Mouse (Mus musculus): ENCODE results near the gene Gna13. TPM values are rescaled to one million over a fixed set of nuclear protein-coding genes. Genes with fewer than 3 reads are reported as not detected.
"Not testable (repeated sequence)": the region's sequence is repeated elsewhere in the genome, so short reads cannot be mapped to it uniquely, and the experiment has no call there.

Gene Gna13
- polyA plus RNA-seq, 1 experiment from 2014 or later, result 23.0 TPM

GRCm38 (mm10) chr11:109330706-109331393, 31.8 kb upstream of the Gna13 start:
- Histone ChIP-seq H3K4me3 (ENCODE audit: low read depth, low read length) (no peak overlapping the region), H3K9me3 (ENCODE audit: control insufficient read depth, low read length) (no peaks in the 10 kb centered on the region), H3K27ac (ENCODE audit: low read depth, low read length) (no peak overlapping the region), H3K27me3 (ENCODE audit: control insufficient read depth, insufficient read depth, low read length) (no peaks in the 10 kb centered on the region), H3K4me2 (ENCODE audit: low read depth, low read length) (peak overlapping the region; percentile 32), H3K4me1 (ENCODE audit: control insufficient read depth, insufficient read depth, low read length) (peaks cover 10% of the 10 kb centered on the region; the same call in 1 of the 2 replicates), H3K9ac (replicated peaks; ENCODE audit: low read depth, low read length) (no peak overlapping the region), H3K36me3 (ENCODE audit: control insufficient read depth, insufficient read depth, low read length) (no peaks in the 10 kb centered on the region)
- peak; percentile 39; the same call in 1 of the 2 replicates for ATAC-seq (ENCODE audit: low read depth)
- WGBS, result 39% methylated on average over 17 of the region's 17 CpGs

GRCm38 (mm10) chr11:109331424-109331824, 31.2 kb upstream of the Gna13 start:
- ATAC-seq (ENCODE audit: low read depth), result peak; percentile 92
- no peak overlapping the region for H3K9ac ChIP-seq (replicated peaks; ENCODE audit: low read depth, low read length)
- WGBS, result 8% methylated on average over 6 of the region's 6 CpGs

GRCm38 (mm10) chr11:109332722-109333121, 29.9 kb upstream of the Gna13 start:
- Histone ChIP-seq H3K36me3 (ENCODE audit: control insufficient read depth, insufficient read depth, low read length) (no peaks in the 10 kb centered on the region), H3K9me3 (ENCODE audit: control insufficient read depth, low read length) (no peaks in the 10 kb centered on the region), H3K27me3 (ENCODE audit: control insufficient read depth, insufficient read depth, low read length) (no peaks in the 10 kb centered on the region), H3K27ac (ENCODE audit: low read depth, low read length) (no peak overlapping the region), H3K4me3 (ENCODE audit: low read depth, low read length) (no peak overlapping the region), H3K9ac (replicated peaks; ENCODE audit: low read depth, low read length) (no peak overlapping the region), H3K4me2 (ENCODE audit: low read depth, low read length) (no peak overlapping the region), H3K4me1 (ENCODE audit: control insufficient read depth, insufficient read depth, low read length) (peaks cover 7% of the 10 kb centered on the region; the same call in 1 of the 2 replicates)
- 78% methylated on average over 6 of the region's 6 CpGs for WGBS
- no peak for ATAC-seq (ENCODE audit: low read depth)

More at GRCm38 (mm10) chr11:109331424-109331824, 31.2 kb upstream of the Gna13 start:
- peaks cover 10% of the 10 kb centered on the region; the same call in 1 of the 2 replicates for H3K4me1 ChIP-seq (ENCODE audit: control insufficient read depth, insufficient read depth, low read length)
- no peak overlapping the region for H3K4me3 ChIP-seq (ENCODE audit: low read depth, low read length)
- no peaks in the 10 kb centered on the region for H3K9me3 ChIP-seq (ENCODE audit: control insufficient read depth, low read length)
- H3K27me3 ChIP-seq (ENCODE audit: control insufficient read depth, insufficient read depth, low read length), result no peaks in the 10 kb centered on the region
- H3K36me3 ChIP-seq (ENCODE audit: control insufficient read depth, insufficient read depth, low read length), result no peaks in the 10 kb centered on the region
- H3K27ac ChIP-seq (ENCODE audit: low read depth, low read length), result no peak overlapping the region
- H3K4me2 ChIP-seq (ENCODE audit: low read depth, low read length), result peak overlapping the region; percentile 32

GRCm38 (mm10) chr11:109334773-109335172, 27.9 kb upstream of the Gna13 start:
- no peaks in the 10 kb centered on the region for H3K27me3 ChIP-seq (ENCODE audit: control insufficient read depth, insufficient read depth, low read length)
- H3K9me3 ChIP-seq (ENCODE audit: control insufficient read depth, low read length), result no peaks in the 10 kb centered on the region
- no peak overlapping the region for H3K4me3 ChIP-seq (ENCODE audit: low read depth, low read length)
- H3K9ac ChIP-seq (replicated peaks; ENCODE audit: low read depth, low read length), result no peak overlapping the region
- no peak for ATAC-seq (ENCODE audit: low read depth)
- no peak overlapping the region for H3K27ac ChIP-seq (ENCODE audit: low read depth, low read length)
- no peak overlapping the region for H3K4me2 ChIP-seq (ENCODE audit: low read depth, low read length)
- 94% methylated on average over 4 of the region's 4 CpGs for WGBS
- H3K36me3 ChIP-seq (ENCODE audit: control insufficient read depth, insufficient read depth, low read length), result no peaks in the 10 kb centered on the region
- H3K4me1 ChIP-seq (ENCODE audit: control insufficient read depth, insufficient read depth, low read length), result no peaks in the 10 kb centered on the region

GRCm38 (mm10) chr11:109335890-109336289, 26.7 kb upstream of the Gna13 start:
- H3K4me2 ChIP-seq (ENCODE audit: low read depth, low read length), result no peak overlapping the region
- H3K27me3 ChIP-seq (ENCODE audit: control insufficient read depth, insufficient read depth, low read length), result no peaks in the 10 kb centered on the region
- H3K9me3 ChIP-seq (ENCODE audit: control insufficient read depth, low read length), result no peaks in the 10 kb centered on the region
- H3K27ac ChIP-seq (ENCODE audit: low read depth, low read length), result no peak overlapping the region
- WGBS, result 65% methylated on average over 6 of the region's 6 CpGs
- no peak for ATAC-seq (ENCODE audit: low read depth)
- no peaks in the 10 kb centered on the region for H3K36me3 ChIP-seq (ENCODE audit: control insufficient read depth, insufficient read depth, low read length)
- H3K4me1 ChIP-seq (ENCODE audit: control insufficient read depth, insufficient read depth, low read length), result no peaks in the 10 kb centered on the region
- H3K9ac ChIP-seq (replicated peaks; ENCODE audit: low read depth, low read length), result no peak overlapping the region
- H3K4me3 ChIP-seq (ENCODE audit: low read depth, low read length), result no peak overlapping the region

- H3K4me3 ChIP-seq (ENCODE audit: low read depth, low read length), result no peak overlapping the region
- H3K36me3 ChIP-seq (ENCODE audit: control insufficient read depth, insufficient read depth, low read length), result no peaks in the 10 kb centered on the region
- H3K4me1 ChIP-seq (ENCODE audit: control insufficient read depth, insufficient read depth, low read length), result no peaks in the 10 kb centered on the region
- no peak overlapping the region for H3K27ac ChIP-seq (ENCODE audit: low read depth, low read length)
- H3K9me3 ChIP-seq (ENCODE audit: control insufficient read depth, low read length), result no peaks in the 10 kb centered on the region
- WGBS, result 93% methylated on average over 8 of the region's 8 CpGs
- no peak overlapping the region for H3K4me2 ChIP-seq (ENCODE audit: low read depth, low read length)
- no peak overlapping the region for H3K9ac ChIP-seq (replicated peaks; ENCODE audit: low read depth, low read length)
- ATAC-seq (ENCODE audit: low read depth), result no peak
- no peaks in the 10 kb centered on the region for H3K27me3 ChIP-seq (ENCODE audit: control insufficient read depth, insufficient read depth, low read length)
Measured at GRCm38 (mm10) chr11:109339155-109339938, 23.3 kb upstream of the Gna13 start.

GRCm38 (mm10) chr11:109340541-109340940, 22.1 kb upstream of the Gna13 start:
- 76% methylated on average over 5 of the region's 5 CpGs for WGBS
- H3K36me3 ChIP-seq (ENCODE audit: control insufficient read depth, insufficient read depth, low read length), result no peaks in the 10 kb centered on the region

GRCm38 (mm10) chr11:109342666-109343065, 20.0 kb upstream of the Gna13 start:
- H3K4me3 ChIP-seq (ENCODE audit: low read depth, low read length); H3K36me3 ChIP-seq (ENCODE audit: control insufficient read depth, insufficient read depth, low read length); H3K9me3 ChIP-seq (ENCODE audit: control insufficient read depth, low read length); H3K27ac ChIP-seq (ENCODE audit: low read depth, low read length); H3K4me1 ChIP-seq (ENCODE audit: control insufficient read depth, insufficient read depth, low read length); ATAC-seq (ENCODE audit: low read depth); H3K4me2 ChIP-seq (ENCODE audit: low read depth, low read length); H3K9ac ChIP-seq (replicated peaks; ENCODE audit: low read depth, low read length); H3K27me3 ChIP-seq (ENCODE audit: control insufficient read depth, insufficient read depth, low read length): not testable (repeated sequence)
- WGBS, result 90% methylated on average over 4 of the region's 4 CpGs

More at GRCm38 (mm10) chr11:109340541-109340940, 22.1 kb upstream of the Gna13 start:
- Histone ChIP-seq H3K9me3 (ENCODE audit: control insufficient read depth, low read length) (no peaks in the 10 kb centered on the region), H3K4me3 (ENCODE audit: low read depth, low read length) (no peak overlapping the region), H3K4me1 (ENCODE audit: control insufficient read depth, insufficient read depth, low read length) (no peaks in the 10 kb centered on the region), H3K27ac (ENCODE audit: low read depth, low read length) (no peak overlapping the region), H3K27me3 (ENCODE audit: control insufficient read depth, insufficient read depth, low read length) (no peaks in the 10 kb centered on the region), H3K9ac (replicated peaks; ENCODE audit: low read depth, low read length) (no peak overlapping the region), H3K4me2 (ENCODE audit: low read depth, low read length) (no peak overlapping the region)
- ATAC-seq (ENCODE audit: low read depth), result no peak

- H3K9ac ChIP-seq (replicated peaks; ENCODE audit: low read depth, low read length), result no peak overlapping the region
- H3K4me2 ChIP-seq (ENCODE audit: low read depth, low read length), result no peak overlapping the region
- ATAC-seq (ENCODE audit: low read depth), result no peak
- no peak overlapping the region for H3K27ac ChIP-seq (ENCODE audit: low read depth, low read length)
- H3K9me3 ChIP-seq (ENCODE audit: control insufficient read depth, low read length), result no peaks in the 10 kb centered on the region
- H3K36me3 ChIP-seq (ENCODE audit: control insufficient read depth, insufficient read depth, low read length), result no peaks in the 10 kb centered on the region
- no peaks in the 10 kb centered on the region for H3K27me3 ChIP-seq (ENCODE audit: control insufficient read depth, insufficient read depth, low read length)
- WGBS, result 30% methylated on average over 7 of the region's 7 CpGs
- H3K4me1 ChIP-seq (ENCODE audit: control insufficient read depth, insufficient read depth, low read length), result 0 out of 2 replicates have a peak, but pooled peaks cover 2% of the 10 kb centered on the region
- no peak overlapping the region for H3K4me3 ChIP-seq (ENCODE audit: low read depth, low read length)
Measured at GRCm38 (mm10) chr11:109343558-109343957, 19.1 kb upstream of the Gna13 start.
